Mouse (Mus musculus): ENCODE data around the gene Mast4. TPM values are rescaled to one million over a fixed set of nuclear protein-coding genes. Genes with fewer than 3 reads are reported as not detected.

Gene Mast4
- polyA plus RNA-seq, 1 experiment from 2014 or later: 2.5 TPM

DNA sequence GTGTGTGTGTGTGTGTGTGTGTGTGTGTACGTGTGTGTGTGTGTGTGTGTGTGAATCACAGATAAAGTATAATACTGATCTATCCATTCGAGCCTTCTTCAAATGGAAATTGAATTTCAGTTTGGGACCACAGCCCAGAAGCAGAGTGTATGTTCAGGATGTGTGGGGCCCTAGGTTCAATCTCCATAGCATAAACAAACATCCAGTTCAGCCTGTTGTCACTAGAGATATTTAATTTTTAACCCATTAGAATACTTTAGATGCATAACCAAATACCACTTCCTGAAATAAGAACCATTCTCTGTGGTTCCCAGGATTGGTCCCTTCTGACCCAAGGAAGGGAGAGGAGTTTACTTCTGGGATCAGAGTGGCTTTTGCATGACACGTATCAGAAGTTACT, 468.8 kb downstream of the Mast4 start:
- Histone ChIP-seq H3K9ac (ENCODE audit: low read depth, low read length) (no peak overlapping the region), H3K4me3 (ENCODE audit: low read depth, low read length) (no peak overlapping the region), H3K36me3 (ENCODE audit: control insufficient read depth, insufficient read depth) (no peaks in the 10 kb centered on the region), H3K27me3 (ENCODE audit: control insufficient read depth, insufficient read depth, low read depth, low read length) (no peaks in the 10 kb centered on the region), H3K27ac (ENCODE audit: low read length) (no peak overlapping the region), H3K4me1 (ENCODE audit: control insufficient read depth, low read depth, low read length) (no peaks in the 10 kb centered on the region; the same call in 1 of the 2 replicates), H3K4me2 (ENCODE audit: low read depth, low read length) (no peak overlapping the region), H3K9me3 (replicated peaks; ENCODE audit: control insufficient read depth, low read length) (no peaks in the 10 kb centered on the region)
- ATAC-seq (ENCODE audit: low read depth): no peak
- 37% methylated on average over 3 of the region's 3 CpGs for WGBS (ENCODE audit: insufficient replicate concordance)

- no peak overlapping the region for H3K27ac ChIP-seq (ENCODE audit: low read length)
- H3K4me1 ChIP-seq (ENCODE audit: control insufficient read depth, low read depth, low read length): no peaks in the 10 kb centered on the region; the same call in 1 of the 2 replicates
- ATAC-seq (ENCODE audit: low read depth): no peak
- no peaks in the 10 kb centered on the region for H3K9me3 ChIP-seq (replicated peaks; ENCODE audit: control insufficient read depth, low read length)
- no peak overlapping the region for H3K4me3 ChIP-seq (ENCODE audit: low read depth, low read length)
- H3K36me3 ChIP-seq (ENCODE audit: control insufficient read depth, insufficient read depth): no peaks in the 10 kb centered on the region
- H3K27me3 ChIP-seq (ENCODE audit: control insufficient read depth, insufficient read depth, low read depth, low read length): no peaks in the 10 kb centered on the region
- no peak overlapping the region for H3K4me2 ChIP-seq (ENCODE audit: low read depth, low read length)
- H3K9ac ChIP-seq (ENCODE audit: low read depth, low read length): no peak overlapping the region
- WGBS (ENCODE audit: insufficient replicate concordance): 54% methylated on average over 1 of the region's 1 CpGs
These were observed 469.5 kb downstream of the Mast4 start for GRCm38 (mm10) chr13:102864840-102865239.

- Histone ChIP-seq H3K27me3 (ENCODE audit: control insufficient read depth, insufficient read depth, low read depth, low read length) (no peaks in the 10 kb centered on the region), H3K9ac (ENCODE audit: low read depth, low read length) (no peak overlapping the region), H3K9me3 (replicated peaks; ENCODE audit: control insufficient read depth, low read length) (no peaks in the 10 kb centered on the region), H3K4me3 (ENCODE audit: low read depth, low read length) (no peak overlapping the region), H3K4me1 (ENCODE audit: control insufficient read depth, low read depth, low read length) (no peaks in the 10 kb centered on the region; the same call in 1 of the 2 replicates), H3K27ac (ENCODE audit: low read length) (no peak overlapping the region), H3K4me2 (ENCODE audit: low read depth, low read length) (no peak overlapping the region), H3K36me3 (ENCODE audit: control insufficient read depth, insufficient read depth) (no peaks in the 10 kb centered on the region)
- no peak for ATAC-seq (ENCODE audit: low read depth)
- 45% methylated on average over 2 of the region's 2 CpGs for WGBS (ENCODE audit: insufficient replicate concordance)
These were observed 470.2 kb downstream of the Mast4 start for GRCm38 (mm10) chr13:102864079-102864478.

- ATAC-seq (ENCODE audit: low read depth): no peak
- Histone ChIP-seq H3K9me3 (replicated peaks; ENCODE audit: control insufficient read depth, low read length) (no peaks in the 10 kb centered on the region), H3K4me2 (ENCODE audit: low read depth, low read length) (no peak overlapping the region), H3K4me3 (ENCODE audit: low read depth, low read length) (no peak overlapping the region), H3K27ac (ENCODE audit: low read length) (no peak overlapping the region), H3K27me3 (ENCODE audit: control insufficient read depth, insufficient read depth, low read depth, low read length) (no peaks in the 10 kb centered on the region), H3K9ac (ENCODE audit: low read depth, low read length) (no peak overlapping the region), H3K36me3 (ENCODE audit: control insufficient read depth, insufficient read depth) (no peaks in the 10 kb centered on the region), H3K4me1 (ENCODE audit: control insufficient read depth, low read depth, low read length) (no peaks in the 10 kb centered on the region; the same call in 1 of the 2 replicates)
- 48% methylated on average over 2 of the region's 2 CpGs for WGBS (ENCODE audit: insufficient replicate concordance)
These were observed 471.3 kb downstream of the Mast4 start for GRCm38 (mm10) chr13:102862981-102863380.

GRCm38 (mm10) chr13:102862397-102862796, 471.9 kb downstream of the Mast4 start:
- Histone ChIP-seq H3K4me1 (ENCODE audit: control insufficient read depth, low read depth, low read length) (no peaks in the 10 kb centered on the region; the same call in 1 of the 2 replicates), H3K27ac (ENCODE audit: low read length) (no peak overlapping the region), H3K9ac (ENCODE audit: low read depth, low read length) (no peak overlapping the region), H3K4me3 (ENCODE audit: low read depth, low read length) (no peak overlapping the region), H3K9me3 (replicated peaks; ENCODE audit: control insufficient read depth, low read length) (no peaks in the 10 kb centered on the region), H3K4me2 (ENCODE audit: low read depth, low read length) (no peak overlapping the region), H3K36me3 (ENCODE audit: control insufficient read depth, insufficient read depth) (no peaks in the 10 kb centered on the region), H3K27me3 (ENCODE audit: control insufficient read depth, insufficient read depth, low read depth, low read length) (no peaks in the 10 kb centered on the region)
- no peak for ATAC-seq (ENCODE audit: low read depth)
- 14% methylated on average over 2 of the region's 2 CpGs for WGBS (ENCODE audit: insufficient replicate concordance)

- Histone ChIP-seq H3K4me3 (ENCODE audit: low read depth, low read length) (no peak overlapping the region), H3K9ac (ENCODE audit: low read depth, low read length) (no peak overlapping the region), H3K36me3 (ENCODE audit: control insufficient read depth, insufficient read depth) (no peaks in the 10 kb centered on the region), H3K4me1 (ENCODE audit: control insufficient read depth, low read depth, low read length) (no peaks in the 10 kb centered on the region; the same call in 1 of the 2 replicates), H3K9me3 (replicated peaks; ENCODE audit: control insufficient read depth, low read length) (no peaks in the 10 kb centered on the region), H3K27ac (ENCODE audit: low read length) (no peak overlapping the region), H3K4me2 (ENCODE audit: low read depth, low read length) (no peak overlapping the region), H3K27me3 (ENCODE audit: control insufficient read depth, insufficient read depth, low read depth, low read length) (no peaks in the 10 kb centered on the region)
- no peak for ATAC-seq (ENCODE audit: low read depth)
- WGBS (ENCODE audit: insufficient replicate concordance): 88% methylated on average over 7 of the region's 7 CpGs
These were observed 473.6 kb downstream of the Mast4 start for GRCm38 (mm10) chr13:102860733-102861132.

- Histone ChIP-seq H3K4me3 (ENCODE audit: low read depth, low read length) (no peak overlapping the region), H3K9me3 (replicated peaks; ENCODE audit: control insufficient read depth, low read length) (no peaks in the 10 kb centered on the region), H3K27me3 (ENCODE audit: control insufficient read depth, insufficient read depth, low read depth, low read length) (no peaks in the 10 kb centered on the region), H3K4me1 (ENCODE audit: control insufficient read depth, low read depth, low read length) (no peaks in the 10 kb centered on the region), H3K36me3 (ENCODE audit: control insufficient read depth, insufficient read depth) (no peaks in the 10 kb centered on the region), H3K27ac (ENCODE audit: low read length) (no peak overlapping the region), H3K4me2 (ENCODE audit: low read depth, low read length) (no peak overlapping the region), H3K9ac (ENCODE audit: low read depth, low read length) (no peak overlapping the region)
- WGBS (ENCODE audit: insufficient replicate concordance): 47% methylated on average over 3 of the region's 3 CpGs
- ATAC-seq (ENCODE audit: low read depth): no peak
These were observed 474.2 kb downstream of the Mast4 start for GRCm38 (mm10) chr13:102860135-102860534.

DNA sequence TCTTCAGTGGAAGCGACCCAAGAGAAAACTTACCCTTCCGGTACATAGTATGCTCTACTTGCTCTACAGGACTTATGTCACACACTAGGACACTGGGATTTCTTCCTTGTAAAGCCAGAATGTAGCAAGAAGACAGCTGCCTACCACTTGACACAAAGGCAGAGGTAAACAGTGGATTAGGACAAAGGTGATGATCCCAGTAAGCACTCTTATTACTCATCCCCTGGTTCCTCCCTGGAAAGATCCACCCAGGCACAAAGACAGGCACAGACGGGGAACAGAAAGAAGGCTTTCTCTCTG, 476.8 kb downstream of the Mast4 start:
- H3K27ac ChIP-seq (ENCODE audit: low read length): no peak overlapping the region
- no peak overlapping the region for H3K9ac ChIP-seq (ENCODE audit: low read depth, low read length)
- no peaks in the 10 kb centered on the region for H3K4me1 ChIP-seq (ENCODE audit: control insufficient read depth, low read depth, low read length)
- H3K9me3 ChIP-seq (replicated peaks; ENCODE audit: control insufficient read depth, low read length): no peaks in the 10 kb centered on the region
- H3K36me3 ChIP-seq (ENCODE audit: control insufficient read depth, insufficient read depth): no peaks in the 10 kb centered on the region
- no peaks in the 10 kb centered on the region for H3K27me3 ChIP-seq (ENCODE audit: control insufficient read depth, insufficient read depth, low read depth, low read length)
- ATAC-seq (ENCODE audit: low read depth): no peak
- H3K4me2 ChIP-seq (ENCODE audit: low read depth, low read length): no peak overlapping the region
- H3K4me3 ChIP-seq (ENCODE audit: low read depth, low read length): no peak overlapping the region
- 83% methylated on average over 3 of the region's 3 CpGs for WGBS (ENCODE audit: insufficient replicate concordance)

GRCm38 (mm10) chr13:102856821-102857538, 477.3 kb downstream of the Mast4 start:
- H3K9me3 ChIP-seq (replicated peaks; ENCODE audit: control insufficient read depth, low read length): no peaks in the 10 kb centered on the region
- no peaks in the 10 kb centered on the region for H3K36me3 ChIP-seq (ENCODE audit: control insufficient read depth, insufficient read depth)
- H3K27ac ChIP-seq (ENCODE audit: low read length): no peak overlapping the region
- no peak overlapping the region for H3K9ac ChIP-seq (ENCODE audit: low read depth, low read length)
- ATAC-seq (ENCODE audit: low read depth): no peak
- H3K27me3 ChIP-seq (ENCODE audit: control insufficient read depth, insufficient read depth, low read depth, low read length): no peaks in the 10 kb centered on the region
- H3K4me3 ChIP-seq (ENCODE audit: low read depth, low read length): no peak overlapping the region
- no peak overlapping the region for H3K4me2 ChIP-seq (ENCODE audit: low read depth, low read length)
- WGBS (ENCODE audit: insufficient replicate concordance): 67% methylated on average over 5 of the region's 5 CpGs
- H3K4me1 ChIP-seq (ENCODE audit: control insufficient read depth, low read depth, low read length): no peaks in the 10 kb centered on the region
